8 mouse cellular contexts compared by ENCODE assay signal in genomic region chr5:35530442-35530841, GRCm38 (mm10). TPM values are rescaled to one million over a fixed set of nuclear protein-coding genes. Genes with fewer than 3 reads are reported as not detected.
A peak's percentile ranks its signal among the peaks of the same experiment; 100 is the strongest.
DNase-seq lines count a peak whose midpoint lies in the region; ATAC-seq and TF ChIP-seq lines count a peak whose summit lies in the region.

No protein-coding gene starts in this region.

- H3K4me3 ChIP-seq in left cerebral cortex, adult 2 months = no peak overlapping the region
- H3K4me3 ChIP-seq in forebrain, embryonic 13.5 days = no peak overlapping the region
- no peak overlapping the region for H3K4me3 ChIP-seq in limb, embryonic 13.5 days

- peaks cover 16% of the 10 kb centered on the region; the same call in 1 of the 2 replicates for H3K27me3 ChIP-seq in forebrain, embryonic 13.5 days
- peaks cover 14% of the 10 kb centered on the region for H3K27me3 ChIP-seq in limb, embryonic 13.5 days

- peak; percentile 59; the same call in 1 of the 2 replicates for ATAC-seq in forebrain, embryonic 13.5 days
- ATAC-seq in limb, embryonic 13.5 days (ENCODE audit: low FRiP score, low read depth) = 0 out of 2 replicates have a peak, but pooled peaks have one; percentile 25

- no peak overlapping the region for H3K27ac ChIP-seq in left cerebral cortex, adult 2 months
- no peak overlapping the region for H3K27ac ChIP-seq in forebrain, embryonic 13.5 days
- no peak overlapping the region for H3K27ac ChIP-seq in limb, embryonic 13.5 days

- DNase-seq in adrenal gland, adult 18-20 months (ENCODE audit: low spot score in 2 of 2) = peak; percentile 29 to 37
- DNase-seq in adrenal gland, adult 2 months = no peak
- DNase-seq in left cerebral cortex, adult 2 months (ENCODE audit: extremely low spot score in 1 of 2, low spot score in 2 of 2) = peak; percentile 29 to 59
- DNase-seq in left cerebral cortex, adult 11 months (ENCODE audit: low spot score) = no peak
- DNase-seq in adrenal gland, postnatal 36 days = peak; percentile 46 to 56
- DNase-seq in spleen, postnatal 4 days (ENCODE audit: low spot score in 2 of 2) = peak; percentile 20 to 72

- peaks cover 7% of the 10 kb centered on the region for H3K4me1 ChIP-seq in forebrain, embryonic 13.5 days
- peaks cover 9% of the 10 kb centered on the region for H3K4me1 ChIP-seq in limb, embryonic 13.5 days

- H3K9me3 ChIP-seq in forebrain, embryonic 13.5 days (replicated peaks) = no peaks in the 10 kb centered on the region
- H3K9me3 ChIP-seq in limb, embryonic 13.5 days = no peaks in the 10 kb centered on the region

- TF ChIP-seq CTCF in left cerebral cortex, adult 2 months (IDR thresholded peaks at IDR 0.05) = peak; percentile 77

- H3K9ac ChIP-seq in forebrain, embryonic 13.5 days = no peak overlapping the region
- H3K9ac ChIP-seq in limb, embryonic 13.5 days = no peak overlapping the region

- intact Hi-C loops in left cerebral cortex, adult 2 months (cut with DNase I) = no loop called here

- WGBS in forebrain, embryonic 13.5 days = 19% methylated on average over 4 of the region's 4 CpGs
- whole genome bisulfite sequencing in limb, embryonic 13.5 days = 14% methylated on average over 4 of the region's 4 CpGs

- H3K4me2 ChIP-seq in forebrain, embryonic 13.5 days = no peak overlapping the region
- no peak overlapping the region for H3K4me2 ChIP-seq in limb, embryonic 13.5 days (replicated peaks)

- no peaks in the 10 kb centered on the region for H3K36me3 ChIP-seq in forebrain, embryonic 13.5 days (ENCODE audit: poor library complexity, severe bottlenecking)
- no peaks in the 10 kb centered on the region for H3K36me3 ChIP-seq in limb, embryonic 13.5 days

RNA-seq across cellular contexts. Expression of gene Cpz, which starts 4.9 kb away (rescaled TPM):
- total RNA-seq in adrenal gland, adult 18-20 months (2021) = 1 to 10 TPM in 1 of 2 experiments, under 1 TPM in 1; 0.35 to 1.1 TPM
- under 1 TPM; 0.45 to 0.72 TPM for total RNA-seq in adrenal gland, adult 2 months (2021)
- 5.5 and 5.7 TPM in 2 replicates for polyA plus RNA-seq in adrenal gland, adult 2 months (2012; rRNA removed)
- total RNA-seq in left cerebral cortex, adult 2 months (2021) = under 1 TPM in 1 of 2 experiments, not detected in 1; 0.14 TPM
- 1 to 10 TPM in 1 of 2 experiments, under 1 TPM in 1; 0.46 to 1.6 TPM for total RNA-seq in adrenal gland, postnatal 36 days (2021)
- 0.37 and 0.43 TPM in 2 replicates for polyA plus RNA-seq in forebrain, embryonic 13.5 days (2015; fragmentation: Nextera tagmentation; extraction: Ambion mirVana)
- polyA plus RNA-seq in limb, embryonic 13.5 days (2015; fragmentation: Nextera tagmentation; extraction: Ambion mirVana) = 1.6 and 2.1 TPM in 2 replicates

RNA-seq across cellular contexts. Expression of gene Trmt44, which starts 44.4 kb away (rescaled TPM):
- total RNA-seq in adrenal gland, adult 18-20 months (2021) = 1 to 10 TPM; 7.1 to 7.7 TPM
- total RNA-seq in adrenal gland, adult 2 months (2021) = 1 to 10 TPM; 4.0 to 6.8 TPM
- 4.1 and 5.4 TPM in 2 replicates for polyA plus RNA-seq in adrenal gland, adult 2 months (2012; rRNA removed)
- total RNA-seq in left cerebral cortex, adult 2 months (2021) = 1 to 10 TPM; 9.4 to 9.6 TPM
- total RNA-seq in adrenal gland, postnatal 36 days (2021) = 1 to 10 TPM; 5.4 to 7.9 TPM
- polyA plus RNA-seq in forebrain, embryonic 13.5 days (2015; fragmentation: Nextera tagmentation; extraction: Ambion mirVana) = 7.3 and 9.1 TPM in 2 replicates
- polyA plus RNA-seq in limb, embryonic 13.5 days (2015; fragmentation: Nextera tagmentation; extraction: Ambion mirVana) = 7.7 and 9.0 TPM in 2 replicates

RNA-seq across cellular contexts. Expression of gene Acox3, which starts 52.4 kb away (rescaled TPM):
- 10 to 100 TPM; 51.0 to 53.6 TPM for total RNA-seq in adrenal gland, adult 18-20 months (2021)
- total RNA-seq in adrenal gland, adult 2 months (2021) = 10 to 100 TPM; 56.9 to 62.1 TPM
- 58.2 and 60.7 TPM in 2 replicates for polyA plus RNA-seq in adrenal gland, adult 2 months (2012; rRNA removed)
- 10 to 100 TPM; 31.6 to 32.0 TPM for total RNA-seq in left cerebral cortex, adult 2 months (2021)
- 10 to 100 TPM; 51.5 to 53.5 TPM for total RNA-seq in adrenal gland, postnatal 36 days (2021)
- polyA plus RNA-seq in forebrain, embryonic 13.5 days (2015; fragmentation: Nextera tagmentation; extraction: Ambion mirVana) = 12.0 and 15.6 TPM in 2 replicates
- polyA plus RNA-seq in limb, embryonic 13.5 days (2015; fragmentation: Nextera tagmentation; extraction: Ambion mirVana) = 11.3 and 12.2 TPM in 2 replicates

Comparison
In these comparisons a context has a peak if more than half of its experiments do, and no peak if none do; other contexts are left out.
1. DNase-seq: peak in adrenal gland, adult 18-20 months (2 of 2), left cerebral cortex, adult 2 months (2 of 2), adrenal gland, postnatal 36 days (2 of 2) and spleen, postnatal 4 days (2 of 2); none in adrenal gland, adult 2 months (single experiment) and left cerebral cortex, adult 11 months (single experiment).